17 mouse cellular contexts compared by ENCODE assay signal in the genomic region with DNA sequence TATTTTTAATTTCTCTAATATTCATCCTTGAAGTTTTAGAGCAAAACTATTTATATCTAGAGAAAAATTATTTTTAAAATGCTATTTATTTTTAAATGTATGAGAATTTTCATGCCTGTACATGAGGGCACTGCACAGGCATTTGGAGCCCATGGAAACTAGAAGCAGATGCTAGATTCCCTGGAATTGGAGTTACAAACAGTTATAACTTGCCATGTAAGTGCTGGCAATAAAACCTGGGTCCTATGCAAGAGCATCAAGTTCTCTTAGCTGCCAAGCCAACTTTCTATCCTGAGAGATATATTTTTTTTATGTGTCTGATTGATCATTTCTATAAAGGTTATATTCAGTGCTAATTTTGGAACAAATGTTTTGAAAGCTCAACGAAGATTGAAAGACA.
"Had no signal": no experiment of that assay in that cellular context is flagged by ENCODE, and none has a peak within 500 bp of the region (broad histone marks: within the 10 kb centered on the region; RNA-seq: fewer than 3 reads in every experiment).

No protein-coding gene starts in this region.

- DNase-seq: lung, adult 2 months; lung, postnatal 14 days; lung, postnatal 36 days; right cerebral cortex, postnatal 25 days; right cerebral cortex, postnatal 4 days; spleen, adult 18-20 months; thymus, adult 18-20 months; thymus, postnatal 14 days; thymus, postnatal 36 days had no signal

- H3K9me3 ChIP-seq: lung, embryonic 15.5 days; megakaryocyte, embryonic 14.5 days; midbrain, embryonic 13.5 days; midbrain, embryonic 15.5 days; neural tube, embryonic 12.5 days had no signal

- H3K4me1 ChIP-seq: lung, embryonic 15.5 days; megakaryocyte, embryonic 14.5 days; midbrain, embryonic 13.5 days; midbrain, embryonic 15.5 days; neural tube, embryonic 12.5 days had no signal

- H3K4me2 ChIP-seq: lung, embryonic 15.5 days; midbrain, embryonic 11.5 days; midbrain, embryonic 13.5 days; midbrain, embryonic 15.5 days; neural tube, embryonic 12.5 days had no signal

- H3K9ac ChIP-seq: lung, embryonic 15.5 days; midbrain, embryonic 13.5 days; midbrain, embryonic 15.5 days; neural tube, embryonic 12.5 days had no signal

- ATAC-seq: lung, postnatal 0 days; midbrain, embryonic 13.5 days; midbrain, embryonic 15.5 days had no signal

- H3K27ac ChIP-seq: lung, embryonic 15.5 days; macrophage; midbrain, embryonic 13.5 days; midbrain, embryonic 15.5 days; neural tube, embryonic 12.5 days had no signal

- H3K27me3 ChIP-seq: lung, embryonic 15.5 days; megakaryocyte, embryonic 14.5 days; midbrain, embryonic 13.5 days; midbrain, embryonic 15.5 days; neural tube, embryonic 12.5 days had no signal

- H3K36me3 ChIP-seq: lung, embryonic 15.5 days; midbrain, embryonic 13.5 days; midbrain, embryonic 15.5 days; neural tube, embryonic 12.5 days had no signal

- H3K4me3 ChIP-seq: lung, embryonic 15.5 days; megakaryocyte, embryonic 14.5 days; midbrain, embryonic 13.5 days; midbrain, embryonic 15.5 days; neural tube, embryonic 12.5 days had no signal
